Mouse (Mus musculus) liver, postnatal 0 days (tissue): ENCODE measurements around the gene Tspan13. TPM values are rescaled to one million over a fixed set of nuclear protein-coding genes. Genes with fewer than 3 reads are reported as not detected.
A peak's percentile ranks its signal among the peaks of the same experiment; 100 is the strongest.

Experiments
- ATAC-seq: fragments of 200-750 bp; cut with Nextera tagmentation; 2 replicates; pipeline ENCODE4 v1.8.0; 2017; ENCODE audit warnings: mild to moderate bottlenecking, moderate library complexity
- DNase-seq: peaks from one replicate; pipeline ENCODE4 v3.0.0-alpha.2; 2016
- H3K27ac ChIP-seq: fragments of 300-500 bp; sonication (generic); 2 replicates; pipeline ENCODE4 v1.5.1; 2014; ENCODE audit warnings: antibody characterized with exemption, moderate library complexity, mild to moderate bottlenecking, low read depth
- H3K27me3 ChIP-seq: fragments of 300-500 bp; sonication (generic); 2 replicates; pipeline ENCODE4 v1.6.1; 2014; ENCODE audit warnings: low read length, control low read depth, mixed read lengths; ENCODE audit not compliant: insufficient read depth
- H3K36me3 ChIP-seq: fragments of 300-500 bp; sonication (generic); replicated peaks from 2 replicates; pipeline ENCODE4 v1.6.1; 2014; ENCODE audit warnings: mild to moderate bottlenecking, control low read depth, low read length, moderate library complexity, mixed read lengths; ENCODE audit not compliant: insufficient read depth
- H3K4me1 ChIP-seq: fragments of 300-500 bp; sonication (generic); 2 replicates; pipeline ENCODE4 v1.6.1; 2014; ENCODE audit warnings: antibody characterized with exemption, mild to moderate bottlenecking, control low read depth; ENCODE audit not compliant: insufficient read depth
- H3K4me2 ChIP-seq: fragments of 300-500 bp; sonication (generic); 2 replicates; pipeline ENCODE4 v1.6.1; 2014; ENCODE audit warnings: low read depth, mild to moderate bottlenecking, low read length, moderate library complexity, mixed read lengths
- H3K4me3 ChIP-seq: fragments of 300-500 bp; sonication (generic); 2 replicates; pipeline ENCODE4 v1.5.1; 2014; ENCODE audit warnings: low read depth, low read length
- H3K9ac ChIP-seq: fragments of 300-500 bp; sonication (generic); replicated peaks from 2 replicates; pipeline ENCODE4 v1.6.1; 2014; ENCODE audit warnings: mild to moderate bottlenecking, moderate library complexity
- H3K9me3 ChIP-seq: fragments of 300-500 bp; sonication (generic); 2 replicates; pipeline ENCODE4 v1.6.1; 2016; ENCODE audit warnings: mild to moderate bottlenecking, control low read depth, low read length, mixed read lengths
- CTCF ChIP-seq: sonication (generic); IDR thresholded peaks from 2 replicates; pipeline ENCODE4 v1.5.1; 2016; ENCODE audit warnings: antibody characterized with exemption, low read depth
- EP300 ChIP-seq: IDR thresholded peaks from 2 replicates; pipeline ENCODE4 v1.6.1; 2016; ENCODE audit warnings: antibody characterized with exemption, low read depth, mild to moderate bottlenecking
- WGBS: fragments of 180-500 bp; shearing (Covaris S2); extraction: QIAGEN DNeasy Blood & Tissue Kit; methylation state at CpG from one replicate; pipeline ENCODE4 v1.1.7; 2014; ENCODE audit not compliant: insufficient replicate concordance; 5-methylcytosine and 5-hydroxymethylcytosine counted together
- polyA plus RNA-seq: library from polyadenylated mRNA; unstranded; fragments of >200 nt; fragmentation: Nextera tagmentation; extraction: Ambion mirVana; gene quantifications from 2 replicates; pipeline ENCODE4 v1.2.1, GENCODE M21; 2015

Gene Tspan13
- polyA plus RNA-seq, 1 experiment from 2014 or later, result 19.7 TPM

GRCm38 (mm10) chr12:36036776-36037175 is 5.5 kb downstream of the Tspan13 start:
- ATAC-seq (peak; percentile 48), DNase-seq (peak; percentile 38)
- Histone ChIP-seq H3K36me3 (no peaks in the 10 kb centered on the region), H3K27ac (no peak overlapping the region), H3K27me3 (no peaks in the 10 kb centered on the region), H3K9me3 (no peaks in the 10 kb centered on the region), H3K4me2 (no peak overlapping the region), H3K4me3 (no peak overlapping the region), H3K9ac (no peak overlapping the region), H3K4me1 (peaks cover 10% of the 10 kb centered on the region)
- TF ChIP-seq EP300 (no peak), CTCF (no peak)
- WGBS, result 59% methylated on average over 10 of the region's 10 CpGs

- ATAC-seq, result no peak
Measured at GRCm38 (mm10) chr12:36036121-36036520, 6.2 kb downstream of the Tspan13 start.

GRCm38 (mm10) chr12:36035501-36035900 is 6.8 kb downstream of the Tspan13 start:
- ATAC-seq (no peak), DNase-seq (no peak)
- Histone ChIP-seq H3K27me3 (no peaks in the 10 kb centered on the region), H3K4me2 (no peak overlapping the region), H3K27ac (no peak overlapping the region), H3K4me3 (no peak overlapping the region), H3K9ac (no peak overlapping the region), H3K36me3 (no peaks in the 10 kb centered on the region), H3K4me1 (peaks cover 5% of the 10 kb centered on the region), H3K9me3 (no peaks in the 10 kb centered on the region)
- no peak for TF ChIP-seq EP300
- no peak for TF ChIP-seq CTCF
- WGBS, result 80% methylated on average over 6 of the region's 6 CpGs

More at GRCm38 (mm10) chr12:36036121-36036520, 6.2 kb downstream of the Tspan13 start:
- 94% methylated on average over 7 of the region's 7 CpGs for WGBS
- no peak overlapping the region for H3K4me3 ChIP-seq
- TF ChIP-seq CTCF, result no peak
- no peaks in the 10 kb centered on the region for H3K27me3 ChIP-seq
- H3K9ac ChIP-seq, result no peak overlapping the region
- no peak overlapping the region for H3K4me2 ChIP-seq
- no peak overlapping the region for H3K27ac ChIP-seq
- DNase-seq, result no peak
- H3K4me1 ChIP-seq, result peaks cover 5% of the 10 kb centered on the region
- H3K9me3 ChIP-seq, result no peaks in the 10 kb centered on the region
- no peaks in the 10 kb centered on the region for H3K36me3 ChIP-seq

- no peaks in the 10 kb centered on the region for H3K36me3 ChIP-seq
- H3K4me2 ChIP-seq, result no peak overlapping the region
- peaks cover 5% of the 10 kb centered on the region for H3K4me1 ChIP-seq
- H3K9ac ChIP-seq, result no peak overlapping the region
- H3K27ac ChIP-seq, result no peak overlapping the region
- no peak; the same call in 1 of the 2 replicates for TF ChIP-seq EP300
- TF ChIP-seq CTCF, result no peak
- no peaks in the 10 kb centered on the region for H3K27me3 ChIP-seq
- DNase-seq (no peak), ATAC-seq (no peak)
- no peaks in the 10 kb centered on the region for H3K9me3 ChIP-seq
- H3K4me3 ChIP-seq, result no peak overlapping the region
- 42% methylated on average over 4 of the region's 4 CpGs for WGBS
Measured at GRCm38 (mm10) chr12:36032419-36032818, 9.9 kb downstream of the Tspan13 start.

GRCm38 (mm10) chr12:36030660-36031363 is 11.5 kb downstream of the Tspan13 start:
- no peak overlapping the region for H3K27ac ChIP-seq
- no peak overlapping the region for H3K4me2 ChIP-seq
- 80% methylated on average over 12 of the region's 12 CpGs for WGBS
- DNase-seq, result no peak
- H3K9me3 ChIP-seq, result no peaks in the 10 kb centered on the region
- ATAC-seq, result no peak; the same call in 1 of the 2 replicates
- H3K4me3 ChIP-seq, result no peak overlapping the region
- no peaks in the 10 kb centered on the region for H3K36me3 ChIP-seq
- H3K27me3 ChIP-seq, result no peaks in the 10 kb centered on the region
- no peak overlapping the region for H3K9ac ChIP-seq
- no peaks in the 10 kb centered on the region for H3K4me1 ChIP-seq
- TF ChIP-seq EP300 (no peak), CTCF (no peak)

- ATAC-seq, result no peak
Measured at GRCm38 (mm10) chr12:36029687-36030086, 12.6 kb downstream of the Tspan13 start.

More at GRCm38 (mm10) chr12:36029687-36030086, 12.6 kb downstream of the Tspan13 start:
- Histone ChIP-seq H3K9me3 (no peaks in the 10 kb centered on the region), H3K4me2 (0 out of 2 replicates have a peak overlapping the region, but pooled peaks have one; percentile 6), H3K27ac (no peak overlapping the region), H3K27me3 (no peaks in the 10 kb centered on the region), H3K4me3 (no peak overlapping the region), H3K4me1 (no peaks in the 10 kb centered on the region), H3K9ac (no peak overlapping the region), H3K36me3 (no peaks in the 10 kb centered on the region)
- DNase-seq, result no peak
- TF ChIP-seq EP300, result no peak
- TF ChIP-seq CTCF, result no peak
- WGBS, result 37% methylated on average over 4 of the region's 6 CpGs
